Mouse (Mus musculus): Measurements from ENCODE around the gene Shisa3. TPM values are rescaled to one million over a fixed set of nuclear protein-coding genes. Genes with fewer than 3 reads are reported as not detected.

Shisa3 gene
- not detected in 2 replicates for polyA plus RNA-seq (2012; ENCODE audit: insufficient read depth, insufficient read length, missing spikeins)

DNA sequence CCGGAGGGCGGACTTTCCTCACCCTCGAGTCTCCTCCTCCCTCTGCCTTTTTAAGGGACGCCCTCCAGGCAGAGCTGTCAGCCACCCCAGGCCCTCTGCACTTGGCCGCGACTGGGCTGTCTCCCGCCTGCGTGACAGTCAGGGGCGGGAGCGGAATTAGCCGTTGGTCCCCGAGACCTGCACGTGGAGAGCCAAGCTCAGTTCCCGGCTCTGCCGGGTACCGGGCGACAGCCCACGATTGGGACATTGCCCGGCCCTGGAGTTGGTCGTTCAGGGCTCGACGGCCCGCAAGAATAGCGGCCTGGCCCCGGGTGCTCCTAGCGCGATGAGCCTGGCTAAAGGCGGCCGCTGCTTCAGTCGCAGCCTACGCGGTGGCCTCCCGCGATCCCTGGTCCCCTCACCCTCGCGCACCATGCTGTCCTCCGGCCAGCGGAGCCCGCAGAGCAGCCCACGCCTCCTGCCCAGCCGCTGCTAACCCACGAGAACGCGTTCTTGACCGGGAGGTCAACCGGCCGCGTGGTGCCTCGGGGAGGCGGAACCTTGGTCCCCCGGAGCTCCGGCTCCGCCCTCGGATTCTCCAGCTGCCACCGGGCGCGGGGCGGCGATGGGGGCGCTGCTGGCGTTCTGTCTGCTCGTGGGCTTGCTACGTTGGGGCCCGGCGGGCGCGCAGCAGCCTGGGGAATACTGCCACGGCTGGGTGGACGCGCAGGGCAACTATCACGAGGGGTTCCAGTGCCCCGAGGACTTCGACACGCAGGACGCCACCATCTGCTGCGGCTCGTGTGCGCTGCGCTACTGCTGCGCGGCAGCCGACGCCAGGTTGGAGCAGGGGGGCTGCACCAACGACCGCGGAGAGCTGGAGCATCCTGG lies at the start of gene Shisa3:
TSS of gene Shisa3 (plus strand) at position 79 of the 870 bp plus-strand sequence.
- Histone ChIP-seq H3K27ac (replicated peaks; ENCODE audit: low read depth, low read length) (no peak within 1 kb of the TSS), H3K4me3 (ENCODE audit: insufficient read depth, low read depth, low read length) (peak within 1 kb of the TSS; percentile 56), H3K4me1 (ENCODE audit: control insufficient read depth, insufficient read depth, insufficient read length, low read length) (peaks cover 4% of the 10 kb centered on the region)

DNA sequence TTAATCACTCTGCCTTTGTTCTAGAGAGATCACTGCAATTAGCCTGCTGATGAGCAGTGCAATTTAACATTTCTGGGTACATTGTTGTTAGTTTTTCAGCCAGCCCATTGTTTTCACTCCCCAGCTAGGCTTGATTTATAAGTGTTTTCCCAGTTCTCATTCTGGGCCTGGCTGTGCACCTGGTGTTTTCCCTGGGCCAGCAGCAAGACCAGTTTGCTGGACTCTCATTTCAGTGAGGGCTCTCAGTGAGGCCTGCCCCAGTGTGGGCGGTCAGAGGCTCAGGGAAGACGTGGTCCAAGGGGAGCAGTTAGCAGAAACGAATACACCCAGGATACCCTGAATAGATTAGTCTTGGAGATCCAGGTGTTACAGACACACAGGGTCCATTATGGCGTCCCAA lies 49.0 kb upstream of the Shisa3 start:
- Histone ChIP-seq H3K27ac (replicated peaks; ENCODE audit: low read depth, low read length) (no peak overlapping the region), H3K4me1 (ENCODE audit: control insufficient read depth, insufficient read depth, insufficient read length, low read length) (no peaks in the 10 kb centered on the region), H3K4me3 (ENCODE audit: insufficient read depth, low read depth, low read length) (no peak overlapping the region)

DNA sequence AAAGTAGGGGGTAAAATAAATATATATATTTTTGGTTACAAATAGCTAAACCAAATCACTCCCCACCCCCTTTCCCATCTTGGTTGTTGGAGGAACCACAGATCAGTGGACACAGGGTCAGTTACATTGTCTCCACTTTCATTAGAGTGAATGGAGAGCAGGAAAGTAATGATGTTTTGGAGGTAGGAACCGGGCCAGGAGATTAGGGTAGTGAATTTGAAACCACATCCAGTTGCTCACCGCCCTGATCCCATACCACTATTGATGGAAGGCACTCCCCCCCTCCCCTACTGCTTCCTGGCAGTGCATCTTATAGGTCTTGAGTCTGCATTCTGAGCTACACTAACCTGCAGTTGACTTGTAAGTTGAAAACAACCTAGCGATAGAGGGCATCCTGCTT lies 48.6 kb upstream of the Shisa3 start:
- no peak overlapping the region for H3K4me3 ChIP-seq (ENCODE audit: insufficient read depth, low read depth, low read length)
- no peak overlapping the region for H3K27ac ChIP-seq (replicated peaks; ENCODE audit: low read depth, low read length)

DNA sequence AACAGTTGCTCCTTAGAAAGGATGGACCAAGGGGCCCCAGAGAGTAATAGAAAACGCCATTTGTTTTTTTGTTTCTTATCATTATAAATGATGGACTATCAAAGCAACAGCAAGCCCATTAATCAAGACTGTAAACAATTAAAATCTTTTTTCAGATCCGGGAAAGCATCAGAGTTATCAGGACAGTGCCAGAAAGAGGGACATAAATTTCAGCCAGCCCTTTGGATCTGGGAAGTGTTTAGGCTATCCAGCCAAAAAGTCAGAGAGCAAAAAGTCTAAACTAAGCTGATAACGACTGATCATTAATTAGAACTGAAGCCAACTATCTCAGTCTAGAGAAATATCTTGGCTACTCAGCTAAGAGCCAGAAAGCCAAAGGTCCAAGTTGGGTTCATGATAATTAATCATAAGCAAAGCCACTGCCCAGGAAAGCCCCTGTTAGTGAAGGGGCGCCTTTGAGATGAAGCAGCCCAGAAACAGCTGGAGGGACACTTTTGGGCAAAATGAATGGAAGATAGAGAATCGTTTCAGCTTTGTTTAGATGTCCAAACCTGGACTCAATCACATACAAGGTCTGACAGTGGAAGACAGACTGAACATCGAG lies 35.0 kb upstream of the Shisa3 start:
- Histone ChIP-seq H3K4me1 (ENCODE audit: control insufficient read depth, insufficient read depth, insufficient read length, low read length) (no peaks in the 10 kb centered on the region), H3K27ac (replicated peaks; ENCODE audit: low read depth, low read length) (no peak overlapping the region), H3K4me3 (ENCODE audit: insufficient read depth, low read depth, low read length) (no peak overlapping the region)

More for the DNA sequence above, 48.6 kb upstream of the Shisa3 start:
- no peaks in the 10 kb centered on the region for H3K4me1 ChIP-seq (ENCODE audit: control insufficient read depth, insufficient read depth, insufficient read length, low read length)

DNA sequence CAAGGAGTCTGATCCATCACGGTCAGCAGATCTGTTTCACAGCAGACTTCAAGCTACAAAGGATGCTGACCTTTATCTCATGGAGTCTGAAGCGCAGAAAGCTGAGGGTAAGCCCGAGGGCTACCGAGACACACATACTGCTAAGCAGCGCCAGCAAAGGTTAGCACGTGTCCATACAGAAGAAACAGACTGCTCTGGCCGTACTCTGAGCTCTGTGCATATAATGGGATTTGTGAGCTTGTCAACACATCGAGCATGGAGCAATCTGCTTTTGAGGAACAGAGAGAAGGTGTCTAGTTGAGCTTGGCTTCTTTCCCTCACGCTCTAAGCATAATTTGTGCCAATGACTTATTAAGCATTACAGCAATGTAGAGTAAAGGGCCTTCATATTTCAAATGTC lies 33.6 kb upstream of the Shisa3 start:
- H3K4me3 ChIP-seq (ENCODE audit: insufficient read depth, low read depth, low read length) = no peak overlapping the region
- H3K27ac ChIP-seq (replicated peaks; ENCODE audit: low read depth, low read length) = no peak overlapping the region
- H3K4me1 ChIP-seq (ENCODE audit: control insufficient read depth, insufficient read depth, insufficient read length, low read length) = no peaks in the 10 kb centered on the region

DNA sequence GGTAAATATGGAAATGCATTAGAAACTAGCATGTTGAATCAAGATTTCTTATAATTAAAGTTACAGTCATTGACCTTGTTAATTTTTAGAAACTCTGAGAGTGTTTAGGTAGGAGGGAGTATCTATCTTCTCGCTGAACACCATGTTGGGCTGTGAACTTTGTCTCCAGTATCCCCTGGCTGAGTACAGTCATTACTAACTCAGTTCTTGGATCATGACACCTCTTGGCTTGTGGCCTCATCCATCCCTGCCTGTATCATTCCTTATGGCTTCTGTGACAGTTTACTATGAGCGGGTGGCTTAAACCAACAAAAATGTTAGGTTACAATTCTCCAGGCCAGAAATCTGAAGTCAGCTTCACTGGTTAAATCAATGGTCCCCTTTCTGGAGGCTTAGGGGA lies 32.0 kb upstream of the Shisa3 start:
- H3K4me1 ChIP-seq (ENCODE audit: control insufficient read depth, insufficient read depth, insufficient read length, low read length) = no peaks in the 10 kb centered on the region

DNA sequence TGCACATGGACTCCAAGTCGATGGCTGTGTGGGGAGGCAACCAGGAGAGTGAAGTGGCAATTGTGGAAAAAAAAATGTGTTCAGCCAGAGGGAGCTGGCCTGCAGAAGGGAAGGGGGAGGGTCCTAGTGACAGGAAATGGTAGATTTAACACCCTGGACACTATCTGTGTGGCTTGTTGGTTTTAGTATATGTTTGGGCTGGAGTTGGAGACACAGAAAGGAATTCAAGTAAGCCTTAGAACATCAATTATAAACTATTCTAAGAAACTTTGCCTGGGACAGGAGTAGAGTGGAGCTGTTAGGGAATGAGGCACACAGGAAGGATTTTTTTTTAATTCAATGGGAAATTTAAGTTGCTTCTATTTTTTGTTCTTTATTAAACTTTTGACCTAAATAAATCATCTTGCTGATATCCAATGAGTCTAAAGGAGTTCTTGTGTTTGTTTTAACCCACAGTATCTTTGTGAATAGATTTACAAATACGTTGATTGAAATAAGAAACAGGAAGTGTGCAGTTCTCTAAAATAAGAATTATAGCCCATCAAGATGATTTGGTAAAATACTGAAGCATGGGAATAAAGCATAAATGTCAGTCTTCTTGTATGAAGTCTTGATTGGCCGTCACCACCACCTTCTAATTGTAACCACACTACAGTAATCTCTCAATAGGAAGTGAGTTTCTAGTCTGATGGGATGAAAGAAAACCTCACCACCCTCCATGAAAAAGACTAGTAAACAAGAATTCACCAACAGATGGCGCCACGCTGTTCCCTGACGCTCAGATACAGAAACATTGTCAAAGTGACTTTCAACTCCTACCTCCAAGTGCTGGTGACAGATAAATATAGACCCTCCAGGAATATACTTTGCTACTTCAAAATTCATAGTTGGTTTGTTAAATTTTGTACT lies 27.7 kb upstream of the Shisa3 start:
- Histone ChIP-seq H3K4me1 (ENCODE audit: control insufficient read depth, insufficient read depth, insufficient read length, low read length) (no peaks in the 10 kb centered on the region), H3K4me3 (ENCODE audit: insufficient read depth, low read depth, low read length) (no peak overlapping the region), H3K27ac (replicated peaks; ENCODE audit: low read depth, low read length) (no peak overlapping the region)

More for the DNA sequence above, 32.0 kb upstream of the Shisa3 start:
- Histone ChIP-seq H3K27ac (replicated peaks; ENCODE audit: low read depth, low read length) (no peak overlapping the region), H3K4me3 (ENCODE audit: insufficient read depth, low read depth, low read length) (no peak overlapping the region)

DNA sequence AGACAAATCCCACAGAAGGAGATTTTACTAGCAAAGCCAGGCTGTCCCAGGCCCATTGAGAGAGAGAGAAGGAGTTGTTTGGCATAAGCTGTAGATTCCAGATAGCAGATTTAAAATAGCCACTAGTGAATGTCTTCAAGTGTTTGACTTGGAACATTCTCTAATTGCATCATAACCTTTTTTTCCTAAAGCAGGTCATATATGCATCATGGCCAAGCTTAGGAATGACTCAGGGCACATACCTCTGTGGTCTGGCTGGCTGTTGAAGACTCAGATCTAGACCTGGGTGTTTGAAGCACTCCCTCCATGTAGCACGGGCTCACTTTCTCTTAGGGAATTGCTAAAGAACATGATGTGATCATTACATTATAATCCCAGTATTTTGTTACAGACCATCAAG lies 12.6 kb upstream of the Shisa3 start:
- no peak overlapping the region for H3K4me3 ChIP-seq (ENCODE audit: insufficient read depth, low read depth, low read length)
- no peak overlapping the region for H3K27ac ChIP-seq (replicated peaks; ENCODE audit: low read depth, low read length)
- no peaks in the 10 kb centered on the region for H3K4me1 ChIP-seq (ENCODE audit: control insufficient read depth, insufficient read depth, insufficient read length, low read length)

DNA sequence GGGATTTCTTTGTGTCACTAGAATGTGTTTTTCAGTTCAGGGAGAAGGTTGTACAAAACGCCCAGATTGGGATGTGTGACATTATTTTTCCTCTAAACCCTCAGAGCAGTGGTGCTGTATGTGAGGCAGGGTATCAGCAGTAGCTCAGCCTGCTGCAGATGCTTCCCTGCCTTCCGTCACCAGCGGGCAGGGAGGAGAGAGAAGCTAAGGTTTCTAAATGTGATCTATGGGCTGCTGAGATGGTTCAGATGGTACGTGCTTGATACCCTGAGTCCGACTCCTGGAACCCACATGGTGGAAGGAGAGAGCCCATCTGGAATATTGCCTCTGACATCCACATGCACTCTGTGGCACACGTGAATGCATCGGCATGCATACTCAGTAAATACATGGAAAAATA lies 12.1 kb upstream of the Shisa3 start:
- H3K4me1 ChIP-seq (ENCODE audit: control insufficient read depth, insufficient read depth, insufficient read length, low read length) = no peaks in the 10 kb centered on the region

DNA sequence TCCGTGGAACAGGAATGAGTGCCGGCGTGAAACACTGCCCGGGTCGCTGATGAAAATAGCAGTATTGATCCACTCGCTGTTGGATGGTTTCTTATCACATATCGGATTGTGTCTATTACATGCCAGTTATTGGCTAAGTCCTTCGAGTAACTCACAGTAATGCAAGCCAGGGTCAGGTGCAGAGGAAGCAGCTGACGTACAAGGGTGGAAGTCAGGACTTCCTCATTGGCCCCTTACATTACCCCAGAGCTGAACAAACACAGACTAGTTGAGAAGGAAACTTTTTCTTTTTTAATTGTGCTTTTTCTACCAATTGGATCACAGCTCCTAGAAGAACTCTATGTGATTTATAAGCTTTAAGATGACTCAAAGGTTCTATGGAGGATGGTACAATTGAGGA lies 7.7 kb upstream of the Shisa3 start:
- no peak overlapping the region for H3K27ac ChIP-seq (replicated peaks; ENCODE audit: low read depth, low read length)
- H3K4me1 ChIP-seq (ENCODE audit: control insufficient read depth, insufficient read depth, insufficient read length, low read length) = no peaks in the 10 kb centered on the region
- H3K4me3 ChIP-seq (ENCODE audit: insufficient read depth, low read depth, low read length) = no peak overlapping the region

More for the DNA sequence above, 12.1 kb upstream of the Shisa3 start:
- Histone ChIP-seq H3K27ac (replicated peaks; ENCODE audit: low read depth, low read length) (no peak overlapping the region), H3K4me3 (ENCODE audit: insufficient read depth, low read depth, low read length) (no peak overlapping the region)

DNA sequence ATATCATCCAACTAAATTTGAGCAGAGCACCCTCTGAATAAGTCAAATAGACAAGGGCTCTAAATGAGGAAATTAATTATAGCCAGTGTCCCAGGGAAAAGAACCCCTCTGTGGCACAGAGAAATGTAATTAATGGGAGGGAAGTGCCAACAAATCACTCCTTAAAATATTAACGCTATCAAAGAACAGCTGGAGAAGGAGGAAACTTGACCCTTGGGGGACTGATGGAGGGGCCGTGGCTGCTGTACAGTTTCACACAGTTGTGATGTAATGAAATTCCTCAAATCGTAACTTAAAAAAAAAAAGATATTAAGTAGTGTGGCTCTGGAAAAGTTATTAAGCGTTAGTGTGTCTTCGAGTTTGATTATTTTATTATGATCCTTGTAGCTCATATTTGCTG lies 1.7 kb upstream of the Shisa3 start:
- Histone ChIP-seq H3K4me3 (ENCODE audit: insufficient read depth, low read depth, low read length) (no peak overlapping the region), H3K27ac (replicated peaks; ENCODE audit: low read depth, low read length) (no peak overlapping the region), H3K4me1 (ENCODE audit: control insufficient read depth, insufficient read depth, insufficient read length, low read length) (peaks cover 4% of the 10 kb centered on the region)

DNA sequence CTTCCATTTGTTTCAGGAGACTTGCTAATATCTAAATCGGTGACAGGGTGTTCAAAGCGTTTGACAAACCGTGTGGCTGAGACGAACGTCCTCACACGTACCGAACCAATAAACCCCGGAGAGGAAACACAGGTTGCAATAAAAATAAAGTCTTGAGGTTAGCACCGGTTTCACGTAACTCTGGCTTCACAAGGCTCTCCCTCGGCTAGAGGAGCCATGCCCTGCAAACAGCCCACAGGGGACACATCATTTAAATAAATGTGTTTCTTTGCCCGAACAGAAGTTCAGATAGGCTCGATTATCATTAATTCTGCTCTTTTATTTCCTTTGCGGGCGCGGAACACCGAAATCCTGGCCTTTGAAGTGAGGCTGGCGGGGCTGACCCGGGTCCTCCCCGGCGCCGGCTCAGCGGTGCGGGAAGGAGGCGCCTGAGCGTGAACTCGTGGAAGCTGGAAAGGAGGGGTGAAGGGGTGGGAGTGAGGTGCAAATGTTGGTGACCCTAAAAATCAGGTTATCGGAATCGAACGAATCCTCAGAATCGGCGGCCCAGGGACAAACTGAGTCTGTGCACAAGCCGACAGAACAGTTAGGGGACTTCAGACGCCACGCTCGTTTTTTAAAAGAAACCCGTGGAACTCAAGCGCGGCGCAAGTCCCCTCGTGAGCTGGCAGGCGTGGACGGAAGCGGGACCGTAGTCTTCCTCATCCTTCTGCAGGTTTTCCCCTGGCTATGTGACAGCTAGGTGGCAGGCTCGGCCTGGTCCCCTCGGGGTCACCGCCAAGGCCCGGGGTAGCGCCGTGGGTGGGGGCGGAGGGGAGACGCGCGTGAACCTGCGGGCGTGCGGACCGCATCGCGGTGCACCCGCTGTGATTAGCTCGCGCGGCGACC lies 522 bp upstream of the Shisa3 start:
- Histone ChIP-seq H3K27ac (replicated peaks; ENCODE audit: low read depth, low read length) (no peak overlapping the region), H3K4me3 (ENCODE audit: insufficient read depth, low read depth, low read length) (peak overlapping the region; percentile 56), H3K4me1 (ENCODE audit: control insufficient read depth, insufficient read depth, insufficient read length, low read length) (peaks cover 4% of the 10 kb centered on the region)

DNA sequence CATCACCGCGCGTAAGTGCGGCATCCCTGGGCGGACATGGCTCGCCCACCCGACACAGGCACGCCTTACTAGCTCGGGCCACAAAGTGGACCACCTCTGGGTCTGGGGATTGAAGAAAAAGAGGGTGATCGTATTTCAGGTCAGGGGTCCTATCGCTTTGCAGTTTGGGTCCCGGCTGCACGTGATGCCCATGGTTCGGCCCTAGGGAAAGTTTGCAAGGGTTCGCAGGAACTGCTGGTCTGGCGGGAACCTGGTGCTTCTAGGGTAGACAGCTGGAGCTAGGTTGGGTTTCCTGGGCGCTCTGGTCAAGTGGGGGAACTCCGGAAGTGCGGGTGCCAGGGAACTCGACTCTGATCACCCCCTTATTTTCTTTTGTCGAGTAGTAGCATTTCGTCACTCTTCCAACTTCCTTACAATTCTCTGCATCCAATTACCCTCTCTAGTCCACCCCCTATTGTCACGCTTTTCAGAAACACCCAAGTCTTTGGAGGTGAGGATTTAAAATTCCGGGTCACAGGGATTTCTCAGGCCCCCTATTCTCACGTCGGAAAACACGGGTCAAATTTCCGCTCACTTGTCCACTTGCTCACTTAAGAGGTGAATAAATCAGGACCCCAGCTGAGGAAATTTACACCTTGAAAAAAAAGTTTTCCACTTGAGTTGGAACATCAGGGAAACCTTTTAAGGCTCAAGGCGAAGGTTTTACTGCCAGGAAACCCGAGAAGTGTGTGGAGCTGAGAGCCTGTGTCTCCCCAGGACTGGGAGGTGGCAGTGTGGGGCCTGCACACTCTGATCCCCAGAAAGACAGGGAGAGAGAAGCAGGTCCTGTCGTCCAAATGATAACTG lies 1.2 kb downstream of the Shisa3 start:
- no peak overlapping the region for H3K27ac ChIP-seq (replicated peaks; ENCODE audit: low read depth, low read length)
- peak overlapping the region; percentile 56 for H3K4me3 ChIP-seq (ENCODE audit: insufficient read depth, low read depth, low read length)
- peaks cover 4% of the 10 kb centered on the region for H3K4me1 ChIP-seq (ENCODE audit: control insufficient read depth, insufficient read depth, insufficient read length, low read length)

DNA sequence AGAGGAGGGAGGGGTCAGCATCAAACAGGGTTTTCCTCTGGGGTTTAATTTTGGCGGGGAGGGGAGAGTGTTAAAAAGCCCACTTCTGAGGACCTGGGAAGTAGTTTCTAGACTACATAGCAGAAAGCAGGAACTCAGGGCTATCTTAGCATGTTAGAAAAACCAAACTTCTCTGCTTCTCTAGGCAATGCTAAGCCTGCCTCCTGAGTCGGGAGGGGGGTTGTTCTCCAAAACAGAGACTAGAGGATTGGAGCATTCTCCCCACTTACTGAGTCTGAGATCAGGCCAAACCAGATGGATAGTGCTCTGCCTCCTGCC lies 1.8 kb downstream of the Shisa3 start:
- Histone ChIP-seq H3K27ac (replicated peaks; ENCODE audit: low read depth, low read length) (no peak overlapping the region), H3K4me1 (ENCODE audit: control insufficient read depth, insufficient read depth, insufficient read length, low read length) (peaks cover 4% of the 10 kb centered on the region), H3K4me3 (ENCODE audit: insufficient read depth, low read depth, low read length) (no peak overlapping the region)
